Mouse (Mus musculus) liver, postnatal 0 days (tissue): ENCODE data around the gene Glp2r. TPM values are rescaled to one million over a fixed set of nuclear protein-coding genes. Genes with fewer than 3 reads are reported as not detected.

ENCODE experiments used
- ATAC-seq: fragments of 200-750 bp; cut with Nextera tagmentation; 2 replicates; pipeline ENCODE4 v1.8.0; 2017; ENCODE audit warnings: mild to moderate bottlenecking, moderate library complexity
- DNase-seq: peaks from one replicate; pipeline ENCODE4 v3.0.0-alpha.2; 2016
- H3K27ac ChIP-seq: fragments of 300-500 bp; sonication (generic); 2 replicates; pipeline ENCODE4 v1.5.1; 2014; ENCODE audit warnings: antibody characterized with exemption, moderate library complexity, mild to moderate bottlenecking, low read depth
- H3K27me3 ChIP-seq: fragments of 300-500 bp; sonication (generic); 2 replicates; pipeline ENCODE4 v1.6.1; 2014; ENCODE audit warnings: low read length, control low read depth, mixed read lengths; ENCODE audit not compliant: insufficient read depth
- H3K36me3 ChIP-seq: fragments of 300-500 bp; sonication (generic); replicated peaks from 2 replicates; pipeline ENCODE4 v1.6.1; 2014; ENCODE audit warnings: mild to moderate bottlenecking, control low read depth, low read length, moderate library complexity, mixed read lengths; ENCODE audit not compliant: insufficient read depth
- H3K4me1 ChIP-seq: fragments of 300-500 bp; sonication (generic); 2 replicates; pipeline ENCODE4 v1.6.1; 2014; ENCODE audit warnings: antibody characterized with exemption, mild to moderate bottlenecking, control low read depth; ENCODE audit not compliant: insufficient read depth
- H3K4me2 ChIP-seq: fragments of 300-500 bp; sonication (generic); 2 replicates; pipeline ENCODE4 v1.6.1; 2014; ENCODE audit warnings: low read depth, mild to moderate bottlenecking, low read length, moderate library complexity, mixed read lengths
- H3K4me3 ChIP-seq: fragments of 300-500 bp; sonication (generic); 2 replicates; pipeline ENCODE4 v1.5.1; 2014; ENCODE audit warnings: low read depth, low read length
- H3K9ac ChIP-seq: fragments of 300-500 bp; sonication (generic); replicated peaks from 2 replicates; pipeline ENCODE4 v1.6.1; 2014; ENCODE audit warnings: mild to moderate bottlenecking, moderate library complexity
- H3K9me3 ChIP-seq: fragments of 300-500 bp; sonication (generic); 2 replicates; pipeline ENCODE4 v1.6.1; 2016; ENCODE audit warnings: mild to moderate bottlenecking, control low read depth, low read length, mixed read lengths
- CTCF ChIP-seq: sonication (generic); IDR thresholded peaks from 2 replicates; pipeline ENCODE4 v1.5.1; 2016; ENCODE audit warnings: antibody characterized with exemption, low read depth
- EP300 ChIP-seq: IDR thresholded peaks from 2 replicates; pipeline ENCODE4 v1.6.1; 2016; ENCODE audit warnings: antibody characterized with exemption, low read depth, mild to moderate bottlenecking
- WGBS: fragments of 180-500 bp; shearing (Covaris S2); extraction: QIAGEN DNeasy Blood & Tissue Kit; methylation state at CpG from one replicate; pipeline ENCODE4 v1.1.7; 2014; ENCODE audit not compliant: insufficient replicate concordance; 5-methylcytosine and 5-hydroxymethylcytosine counted together
- polyA plus RNA-seq: library from polyadenylated mRNA; unstranded; fragments of >200 nt; fragmentation: Nextera tagmentation; extraction: Ambion mirVana; gene quantifications from 2 replicates; pipeline ENCODE4 v1.2.1, GENCODE M21; 2015

The Glp2r gene
- polyA plus RNA-seq, 1 experiment from 2014 or later: 0.02 TPM

GRCm38 (mm10) chr11:67771691-67772090, 738 bp upstream of the Glp2r start:
- 66% methylated on average over 2 of the region's 2 CpGs for WGBS
- TF ChIP-seq CTCF (no peak), EP300 (no peak)
- no peak for DNase-seq
- Histone ChIP-seq H3K9ac (no peak overlapping the region), H3K36me3 (no peaks in the 10 kb centered on the region), H3K4me2 (no peak overlapping the region), H3K4me1 (no peaks in the 10 kb centered on the region), H3K27ac (no peak overlapping the region), H3K27me3 (no peaks in the 10 kb centered on the region), H3K9me3 (no peaks in the 10 kb centered on the region), H3K4me3 (no peak overlapping the region)
- ATAC-seq: no peak

GRCm38 (mm10) chr11:67757373-67758167, 13.4 kb downstream of the Glp2r start:
- TF ChIP-seq EP300 (no peak), CTCF (0 out of 2 replicates have a peak, but pooled peaks have one; percentile 31)
- no peak for DNase-seq
- 52% methylated on average over 15 of the region's 15 CpGs for WGBS

GRCm38 (mm10) chr11:67756287-67756686, 14.7 kb downstream of the Glp2r start:
- TF ChIP-seq EP300 (no peak), CTCF (no peak)
- no peaks in the 10 kb centered on the region for H3K4me1 ChIP-seq

More at GRCm38 (mm10) chr11:67757373-67758167, 13.4 kb downstream of the Glp2r start:
- no peak overlapping the region for H3K4me3 ChIP-seq
- H3K9me3 ChIP-seq: no peaks in the 10 kb centered on the region
- H3K27me3 ChIP-seq: no peaks in the 10 kb centered on the region
- H3K36me3 ChIP-seq: no peaks in the 10 kb centered on the region
- no peak overlapping the region for H3K4me2 ChIP-seq
- ATAC-seq: no peak
- no peak overlapping the region for H3K27ac ChIP-seq
- no peaks in the 10 kb centered on the region for H3K4me1 ChIP-seq
- no peak overlapping the region for H3K9ac ChIP-seq

GRCm38 (mm10) chr11:67741569-67741968, 29.4 kb downstream of the Glp2r start:
- no peak for DNase-seq
- TF ChIP-seq CTCF (no peak), EP300 (no peak)

More at GRCm38 (mm10) chr11:67756287-67756686, 14.7 kb downstream of the Glp2r start:
- no peaks in the 10 kb centered on the region for H3K27me3 ChIP-seq
- 78% methylated on average over 1 of the region's 1 CpGs for WGBS
- no peaks in the 10 kb centered on the region for H3K36me3 ChIP-seq
- DNase-seq (no peak), ATAC-seq (no peak)
- no peak overlapping the region for H3K4me3 ChIP-seq
- no peaks in the 10 kb centered on the region for H3K9me3 ChIP-seq
- no peak overlapping the region for H3K4me2 ChIP-seq
- no peak overlapping the region for H3K27ac ChIP-seq
- H3K9ac ChIP-seq: no peak overlapping the region

GRCm38 (mm10) chr11:67738846-67739490, 32.0 kb downstream of the Glp2r start:
- Histone ChIP-seq H3K4me1 (no peaks in the 10 kb centered on the region), H3K9ac (no peak overlapping the region), H3K4me2 (no peak overlapping the region), H3K4me3 (no peak overlapping the region), H3K9me3 (0 out of 2 replicates have a peak, but pooled peaks cover 2% of the 10 kb centered on the region), H3K27me3 (no peaks in the 10 kb centered on the region), H3K27ac (no peak overlapping the region), H3K36me3 (no peaks in the 10 kb centered on the region)
- ATAC-seq: no peak
- 76% methylated on average over 5 of the region's 5 CpGs for WGBS
- no peak for DNase-seq
- TF ChIP-seq EP300 (no peak), CTCF (no peak)

More at GRCm38 (mm10) chr11:67741569-67741968, 29.4 kb downstream of the Glp2r start:
- Histone ChIP-seq H3K27ac (no peak overlapping the region), H3K36me3 (no peaks in the 10 kb centered on the region), H3K9ac (no peak overlapping the region), H3K4me2 (no peak overlapping the region), H3K27me3 (no peaks in the 10 kb centered on the region), H3K4me3 (no peak overlapping the region), H3K9me3 (no peaks in the 10 kb centered on the region), H3K4me1 (no peaks in the 10 kb centered on the region)
- ATAC-seq: no peak

- DNase-seq (no peak), ATAC-seq (no peak)
- WGBS: 69% methylated on average over 6 of the region's 6 CpGs
Observed at GRCm38 (mm10) chr11:67738345-67738744, 32.6 kb downstream of the Glp2r start.

More at GRCm38 (mm10) chr11:67738345-67738744, 32.6 kb downstream of the Glp2r start:
- 0 out of 2 replicates have a peak, but pooled peaks cover 2% of the 10 kb centered on the region for H3K9me3 ChIP-seq
- H3K27ac ChIP-seq: no peak overlapping the region
- H3K4me3 ChIP-seq: no peak overlapping the region
- no peaks in the 10 kb centered on the region for H3K36me3 ChIP-seq
- TF ChIP-seq EP300 (no peak), CTCF (no peak)
- H3K4me1 ChIP-seq: no peaks in the 10 kb centered on the region
- H3K9ac ChIP-seq: no peak overlapping the region
- H3K27me3 ChIP-seq: no peaks in the 10 kb centered on the region
- H3K4me2 ChIP-seq: no peak overlapping the region
